Mouse (Mus musculus) embryonic facial prominence, embryonic 11.5 days (tissue): ENCODE data around the gene Spns2. TPM values are rescaled to one million over a fixed set of nuclear protein-coding genes. Genes with fewer than 3 reads are reported as not detected.

Experiments
- ATAC-seq: fragments of 200-750 bp; cut with Nextera tagmentation; replicated peaks from 2 replicates; pipeline ENCODE4 v1.8.0; 2017; ENCODE audit warnings: low read depth; ENCODE audit not compliant: insufficient number of reproducible peaks, low FRiP score, low TSS enrichment
- DNase-seq: peaks from one replicate; pipeline ENCODE4 v3.0.0-alpha.2; 2015; ENCODE audit warnings: low spot score
- H3K27ac ChIP-seq: fragments of 300-500 bp; sonication (generic); replicated peaks from 2 replicates; pipeline ENCODE4 v1.5.1; 2014; ENCODE audit warnings: mild to moderate bottlenecking, low read depth, low read length, control low read depth
- H3K27me3 ChIP-seq: fragments of 300-500 bp; sonication (generic); 2 replicates; pipeline ENCODE4 v1.6.1; 2014; ENCODE audit warnings: mild to moderate bottlenecking, low read length, moderate library complexity, mixed read lengths; ENCODE audit not compliant: control insufficient read depth, insufficient read depth
- H3K36me3 ChIP-seq: fragments of 300-500 bp; sonication (generic); replicated peaks from 2 replicates; pipeline ENCODE4 v1.6.1; 2014; ENCODE audit warnings: low read depth, mild to moderate bottlenecking, low read length, moderate library complexity, mixed read lengths; ENCODE audit not compliant: control insufficient read depth, insufficient read depth
- H3K4me1 ChIP-seq: fragments of 300-500 bp; sonication (generic); 2 replicates; pipeline ENCODE4 v1.6.1; 2014; ENCODE audit warnings: low read length, mixed read lengths; ENCODE audit not compliant: control insufficient read depth, insufficient read depth
- H3K4me2 ChIP-seq: fragments of 300-500 bp; sonication (generic); 2 replicates; pipeline ENCODE4 v1.6.1; 2014; ENCODE audit warnings: low read depth, mild to moderate bottlenecking, control low read depth, low read length, moderate library complexity
- H3K4me3 ChIP-seq: fragments of 300-500 bp; sonication (generic); 2 replicates; pipeline ENCODE4 v1.5.1; 2014; ENCODE audit warnings: low read depth, low read length, control low read depth
- H3K9ac ChIP-seq: fragments of 300-500 bp; sonication (generic); replicated peaks from 2 replicates; pipeline ENCODE4 v1.6.1; 2014; ENCODE audit warnings: mild to moderate bottlenecking, control low read depth, low read length
- H3K9me3 ChIP-seq: fragments of 300-500 bp; sonication (generic); replicated peaks from 2 replicates; pipeline ENCODE4 v1.6.1; 2016; ENCODE audit warnings: mild to moderate bottlenecking, low read length, inconsistent platforms, mixed read lengths; ENCODE audit not compliant: control insufficient read depth
- WGBS: fragments of 180-500 bp; shearing (Covaris S2); extraction: QIAGEN DNeasy Blood & Tissue Kit; methylation state at CpG from one replicate; pipeline ENCODE4 v1.1.7; 2014; 5-methylcytosine and 5-hydroxymethylcytosine counted together
- polyA plus RNA-seq: library from polyadenylated mRNA; unstranded; fragments of >200 nt; fragmentation: Nextera tagmentation; extraction: Ambion mirVana; gene quantifications from 2 replicates; pipeline ENCODE4 v1.2.1, GENCODE M21; 2014

Spns2 gene
- polyA plus RNA-seq, 1 experiment from 2014 or later = 3.0 TPM

DNA sequence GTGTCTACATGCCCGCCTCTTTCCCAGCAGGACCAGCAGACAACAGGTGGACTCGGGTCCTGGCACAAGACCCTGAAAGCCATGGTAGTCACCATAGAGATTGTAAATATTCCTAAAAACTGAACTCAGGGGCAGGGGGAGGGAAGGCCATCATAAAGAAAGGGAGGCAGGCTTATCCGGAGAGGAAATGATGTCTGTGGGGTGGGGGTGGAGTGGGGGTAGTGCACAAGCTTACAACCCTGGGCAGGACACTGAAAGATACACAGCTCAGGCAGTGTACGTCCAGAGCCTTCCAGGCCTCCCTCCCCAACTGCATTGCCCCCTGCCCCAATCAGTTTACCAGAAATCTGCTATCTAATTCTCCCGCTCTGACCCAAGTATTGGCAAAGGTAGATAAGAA lies 2.5 kb downstream of the Spns2 start:
- no peaks in the 10 kb centered on the region for H3K4me1 ChIP-seq

DNA sequence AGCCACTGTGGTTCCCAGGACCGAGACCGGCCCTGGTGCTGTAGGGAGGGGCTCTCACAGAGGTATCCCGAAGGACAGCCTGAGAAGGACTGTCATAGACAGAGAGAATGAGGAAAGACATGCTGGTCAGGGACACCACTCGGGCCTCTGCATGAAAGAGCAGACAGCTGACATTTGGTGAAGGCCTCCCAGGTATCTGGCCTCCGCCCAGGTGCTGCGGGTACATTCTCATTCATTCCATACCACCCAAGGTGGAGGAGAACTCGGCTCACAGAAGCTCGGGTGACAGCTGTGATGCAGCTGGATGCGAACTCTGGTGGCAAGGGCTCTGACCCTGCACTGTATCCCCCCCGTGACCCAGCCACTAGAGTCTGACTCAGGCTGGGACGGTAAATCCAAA lies 3.7 kb downstream of the Spns2 start:
- DNase-seq = no peak
- Histone ChIP-seq H3K4me3 (no peak overlapping the region), H3K36me3 (no peaks in the 10 kb centered on the region), H3K4me1 (no peaks in the 10 kb centered on the region), H3K4me2 (no peak overlapping the region), H3K9me3 (no peaks in the 10 kb centered on the region), H3K27me3 (peaks cover 24% of the 10 kb centered on the region), H3K27ac (no peak overlapping the region), H3K9ac (no peak overlapping the region)
- 61% methylated on average over 11 of the region's 11 CpGs for WGBS
- ATAC-seq = no peak

More for the DNA sequence above, 2.5 kb downstream of the Spns2 start:
- Histone ChIP-seq H3K27me3 (peaks cover 24% of the 10 kb centered on the region), H3K27ac (no peak overlapping the region), H3K36me3 (no peaks in the 10 kb centered on the region), H3K4me3 (no peak overlapping the region), H3K9ac (no peak overlapping the region), H3K9me3 (no peaks in the 10 kb centered on the region), H3K4me2 (no peak overlapping the region)
- WGBS = 65% methylated on average over 5 of the region's 5 CpGs
- DNase-seq (no peak), ATAC-seq (no peak)

DNA sequence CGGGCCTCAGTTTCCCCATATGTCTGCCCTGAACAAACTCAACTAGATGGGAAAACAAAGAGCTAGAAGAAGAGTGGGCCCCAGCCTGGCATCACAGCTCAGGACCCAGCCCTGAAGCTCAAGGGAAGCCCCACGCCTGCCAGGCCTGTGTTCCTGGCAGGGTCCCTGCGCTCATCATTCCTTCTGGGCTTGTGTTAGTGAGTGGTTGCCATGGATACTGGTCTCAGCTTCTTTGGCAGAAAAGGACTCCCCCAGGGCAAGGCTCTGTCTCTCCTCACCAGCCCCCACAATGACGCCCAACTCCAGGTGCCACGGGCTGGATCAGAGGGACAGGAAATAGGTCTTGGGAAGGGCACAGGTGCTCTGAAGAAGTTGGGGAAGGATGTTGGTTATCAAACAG lies 4.5 kb downstream of the Spns2 start:
- no peak overlapping the region for H3K27ac ChIP-seq
- no peak overlapping the region for H3K4me2 ChIP-seq
- H3K36me3 ChIP-seq = no peaks in the 10 kb centered on the region
- ATAC-seq = no peak
- 54% methylated on average over 5 of the region's 5 CpGs for WGBS
- no peaks in the 10 kb centered on the region for H3K4me1 ChIP-seq
- DNase-seq = no peak
- H3K9me3 ChIP-seq = no peaks in the 10 kb centered on the region
- H3K9ac ChIP-seq = no peak overlapping the region
- H3K27me3 ChIP-seq = peaks cover 24% of the 10 kb centered on the region
- no peak overlapping the region for H3K4me3 ChIP-seq

DNA sequence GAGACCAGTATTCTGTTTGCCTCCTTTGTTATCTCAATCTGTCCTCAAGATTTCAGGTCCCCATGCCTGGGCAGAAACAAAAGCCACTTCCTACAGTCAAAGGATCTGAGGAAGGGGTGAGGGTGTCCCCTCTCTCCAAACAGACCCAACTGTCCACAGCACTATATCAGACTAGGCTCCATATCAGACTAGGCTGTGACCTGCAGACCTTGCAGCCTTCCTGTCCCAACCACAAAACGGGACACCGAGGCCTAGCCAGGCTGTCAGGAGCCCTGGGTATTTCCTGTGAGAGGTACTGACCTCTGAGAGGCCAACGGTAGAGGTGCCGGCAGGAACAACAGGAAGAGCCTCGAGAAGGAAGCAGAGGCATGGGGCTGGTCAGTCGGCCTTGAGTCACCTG lies 5.2 kb downstream of the Spns2 start:
- Histone ChIP-seq H3K4me2 (no peak overlapping the region), H3K27me3 (peaks cover 23% of the 10 kb centered on the region), H3K36me3 (no peaks in the 10 kb centered on the region), H3K27ac (no peak overlapping the region), H3K4me3 (no peak overlapping the region), H3K4me1 (no peaks in the 10 kb centered on the region), H3K9me3 (no peaks in the 10 kb centered on the region), H3K9ac (no peak overlapping the region)
- no peak for DNase-seq
- 45% methylated on average over 6 of the region's 6 CpGs for WGBS
- no peak for ATAC-seq

DNA sequence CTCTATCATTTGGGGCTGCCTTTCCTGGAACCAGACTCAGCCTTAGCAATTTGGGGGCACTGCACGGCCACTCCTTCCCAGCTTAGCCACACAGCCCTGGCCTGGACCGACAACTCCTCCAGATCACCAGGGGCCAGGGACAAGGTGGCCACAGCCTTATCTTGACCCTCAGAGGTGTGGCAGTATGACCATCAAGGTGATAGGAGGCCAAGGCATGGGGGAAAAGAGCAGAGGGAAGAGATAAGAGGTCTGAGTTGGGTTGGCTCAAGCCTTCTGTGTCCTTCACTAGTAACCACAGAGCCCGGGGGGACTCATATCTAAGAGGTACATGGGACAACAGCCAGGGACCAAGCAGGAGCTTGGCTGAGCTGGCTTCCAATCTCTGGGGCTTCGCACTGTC lies 7.8 kb downstream of the Spns2 start:
- DNase-seq (no peak), ATAC-seq (peak; percentile 49; the same call in 1 of the 2 replicates)
- 0 out of 2 replicates have a peak, but pooled peaks cover 2% of the 10 kb centered on the region for H3K27me3 ChIP-seq
- H3K27ac ChIP-seq = no peak overlapping the region; the same call in 1 of the 2 replicates
- H3K4me3 ChIP-seq = no peak overlapping the region
- H3K36me3 ChIP-seq = no peaks in the 10 kb centered on the region
- H3K4me1 ChIP-seq = no peaks in the 10 kb centered on the region
- no peak overlapping the region for H3K9ac ChIP-seq
- H3K9me3 ChIP-seq = no peaks in the 10 kb centered on the region
- H3K4me2 ChIP-seq = no peak overlapping the region
- 90% methylated on average over 4 of the region's 4 CpGs for WGBS

DNA sequence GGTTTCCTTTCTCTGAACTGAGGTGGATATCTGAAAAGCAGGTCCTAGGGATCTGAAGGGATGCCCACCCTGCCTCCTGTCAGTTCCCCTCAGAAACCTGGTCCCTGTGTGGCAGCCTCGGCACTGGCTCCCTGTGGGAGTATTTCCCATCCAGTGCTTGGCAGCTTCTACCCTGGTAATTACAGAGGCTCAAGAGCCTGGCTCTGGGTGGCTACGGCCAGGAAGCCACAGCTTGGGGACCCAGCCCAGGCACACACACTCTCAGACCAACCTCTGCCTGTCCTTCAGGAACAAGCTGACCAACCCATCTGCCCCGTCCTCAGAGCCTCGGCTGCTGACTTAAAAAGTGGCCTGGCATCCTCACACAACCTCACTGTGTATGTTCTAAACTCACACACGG lies 8.4 kb downstream of the Spns2 start:
- H3K27ac ChIP-seq = no peak overlapping the region; the same call in 1 of the 2 replicates
- no peak overlapping the region for H3K4me2 ChIP-seq
- H3K9ac ChIP-seq = no peak overlapping the region
- no peaks in the 10 kb centered on the region for H3K9me3 ChIP-seq
- 79% methylated on average over 5 of the region's 5 CpGs for WGBS
- H3K4me3 ChIP-seq = no peak overlapping the region
- no peaks in the 10 kb centered on the region for H3K4me1 ChIP-seq
- no peak for ATAC-seq
- H3K27me3 ChIP-seq = no peaks in the 10 kb centered on the region
- no peaks in the 10 kb centered on the region for H3K36me3 ChIP-seq
- no peak for DNase-seq

DNA sequence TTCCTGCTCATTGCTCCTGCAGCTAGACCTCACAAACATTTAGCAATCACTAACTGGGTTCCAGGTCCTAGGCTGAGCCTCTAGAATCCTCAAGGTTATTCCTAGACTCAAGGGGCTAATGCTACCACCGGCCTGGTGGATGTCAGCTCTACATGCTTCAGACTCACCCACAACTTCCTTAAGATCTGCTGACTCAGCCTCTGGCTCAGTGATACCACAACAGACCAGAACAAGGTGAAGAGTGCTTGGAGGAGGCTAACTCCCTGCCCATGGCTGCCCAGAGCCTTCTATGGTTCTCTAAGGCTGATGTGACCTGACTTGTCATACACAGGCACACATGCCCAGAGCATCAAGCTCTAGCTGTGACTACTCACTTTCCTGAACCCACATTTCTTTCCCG lies 10.2 kb downstream of the Spns2 start:
- Histone ChIP-seq H3K27ac (no peak overlapping the region), H3K4me1 (no peaks in the 10 kb centered on the region), H3K4me2 (no peak overlapping the region), H3K9me3 (no peaks in the 10 kb centered on the region), H3K9ac (no peak overlapping the region), H3K27me3 (no peaks in the 10 kb centered on the region), H3K4me3 (no peak overlapping the region), H3K36me3 (no peaks in the 10 kb centered on the region)
- ATAC-seq (no peak), DNase-seq (no peak)
- 74% methylated on average over 2 of the region's 2 CpGs for WGBS

DNA sequence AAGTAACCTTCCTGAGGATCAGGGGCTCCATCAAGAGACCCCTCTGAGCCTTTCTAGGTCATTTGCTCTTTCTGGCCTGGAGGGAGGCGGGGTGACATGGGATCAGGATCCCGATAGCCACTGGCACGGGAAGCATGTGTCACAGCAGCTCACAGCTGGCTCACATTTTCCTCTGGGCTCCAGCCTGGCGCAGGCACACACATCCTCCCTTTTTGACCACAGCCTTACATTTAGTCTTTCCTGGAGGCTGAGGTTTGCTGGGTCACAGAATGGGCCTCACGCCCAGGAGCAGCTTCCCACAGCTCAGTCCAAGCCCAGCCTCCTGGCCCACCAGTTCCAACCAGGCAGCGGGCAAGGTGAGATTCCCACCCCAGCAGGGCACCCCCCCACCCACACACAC lies 11.5 kb downstream of the Spns2 start:
- no peak overlapping the region for H3K4me2 ChIP-seq
- no peaks in the 10 kb centered on the region for H3K4me1 ChIP-seq
- ATAC-seq (no peak), DNase-seq (no peak)
- H3K27me3 ChIP-seq = no peaks in the 10 kb centered on the region
- H3K9ac ChIP-seq = no peak overlapping the region
- H3K36me3 ChIP-seq = no peaks in the 10 kb centered on the region
- 70% methylated on average over 6 of the region's 6 CpGs for WGBS
- no peak overlapping the region for H3K4me3 ChIP-seq
- no peaks in the 10 kb centered on the region for H3K9me3 ChIP-seq
- no peak overlapping the region for H3K27ac ChIP-seq
